Mouse (Mus musculus) layer of hippocampus, adult 9-10 months (tissue): ENCODE data around the gene Rbms3.

Experiments
- DNase-seq: peaks from one replicate; pipeline ENCODE4 v3.0.0; 2022; ENCODE audit warnings: low spot score

The Rbms3 gene

GRCm38 (mm10) chr9:116976575-116977408 is 652.9 kb downstream of the Rbms3 start:
- peak; percentile 32 for DNase-seq

GRCm38 (mm10) chr9:116975269-116975668 is 654.4 kb downstream of the Rbms3 start:
- no peak for DNase-seq

- no peak for DNase-seq
These were observed 655.6 kb downstream of the Rbms3 start for GRCm38 (mm10) chr9:116974134-116974533.

- DNase-seq, result no peak
These were observed 656.1 kb downstream of the Rbms3 start for GRCm38 (mm10) chr9:116973594-116973993.

- no peak for DNase-seq
These were observed 662.4 kb downstream of the Rbms3 start for GRCm38 (mm10) chr9:116967317-116967716.

GRCm38 (mm10) chr9:116965691-116966090 is 664.0 kb downstream of the Rbms3 start:
- DNase-seq, result no peak

- DNase-seq, result no peak
These were observed 673.6 kb downstream of the Rbms3 start for GRCm38 (mm10) chr9:116956156-116956555.

- no peak for DNase-seq
These were observed 681.5 kb downstream of the Rbms3 start for GRCm38 (mm10) chr9:116948211-116948610.

- DNase-seq, result no peak
These were observed 682.3 kb downstream of the Rbms3 start for GRCm38 (mm10) chr9:116947369-116947768.

- no peak for DNase-seq
These were observed 682.9 kb downstream of the Rbms3 start for GRCm38 (mm10) chr9:116946787-116947186.

GRCm38 (mm10) chr9:116945689-116946088 is 684.0 kb downstream of the Rbms3 start:
- DNase-seq, result no peak

- no peak for DNase-seq
These were observed 685.8 kb downstream of the Rbms3 start for GRCm38 (mm10) chr9:116943902-116944301.

GRCm38 (mm10) chr9:116941116-116941515 is 688.6 kb downstream of the Rbms3 start:
- DNase-seq, result no peak

GRCm38 (mm10) chr9:116940693-116941092 is 689.0 kb downstream of the Rbms3 start:
- DNase-seq, result no peak

GRCm38 (mm10) chr9:116928338-116928737 is 701.4 kb downstream of the Rbms3 start:
- DNase-seq, result no peak

- no peak for DNase-seq
These were observed 706.6 kb downstream of the Rbms3 start for GRCm38 (mm10) chr9:116923151-116923550.

GRCm38 (mm10) chr9:116922561-116922960 is 707.2 kb downstream of the Rbms3 start:
- DNase-seq, result no peak

- DNase-seq, result no peak
These were observed 710.2 kb downstream of the Rbms3 start for GRCm38 (mm10) chr9:116919441-116920019.

GRCm38 (mm10) chr9:116912493-116912847 is 717.2 kb downstream of the Rbms3 start:
- DNase-seq, result no peak

- DNase-seq, result no peak
These were observed 717.8 kb downstream of the Rbms3 start for GRCm38 (mm10) chr9:116911781-116912492.

- DNase-seq, result no peak
These were observed 720.2 kb downstream of the Rbms3 start for GRCm38 (mm10) chr9:116909511-116909910.

- no peak for DNase-seq
These were observed 722.8 kb downstream of the Rbms3 start for GRCm38 (mm10) chr9:116906955-116907354.

- DNase-seq, result no peak
These were observed 724.1 kb downstream of the Rbms3 start for GRCm38 (mm10) chr9:116905646-116906045.
